Mouse (Mus musculus) heart, adult 10 weeks (tissue): ENCODE results near the gene Prph. TPM values are rescaled to one million over a fixed set of nuclear protein-coding genes. Genes with fewer than 3 reads are reported as not detected.

Experiments
- polyA plus RNA-seq: library from polyadenylated mRNA; stranded (reverse); fragments of 350-450 nt; fragmentation: Illumina TruSeq; extraction: RNeasy Lipid Tissue Mini Kit (QIAGEN cat#74804); gene quantifications from one replicate; pipeline ENCODE4 v1.2.3, GENCODE M21; 2014; ENCODE audit warnings: low read depth, low replicate concordance

The Prph gene
- 0.76 TPM for polyA plus RNA-seq

DNA sequence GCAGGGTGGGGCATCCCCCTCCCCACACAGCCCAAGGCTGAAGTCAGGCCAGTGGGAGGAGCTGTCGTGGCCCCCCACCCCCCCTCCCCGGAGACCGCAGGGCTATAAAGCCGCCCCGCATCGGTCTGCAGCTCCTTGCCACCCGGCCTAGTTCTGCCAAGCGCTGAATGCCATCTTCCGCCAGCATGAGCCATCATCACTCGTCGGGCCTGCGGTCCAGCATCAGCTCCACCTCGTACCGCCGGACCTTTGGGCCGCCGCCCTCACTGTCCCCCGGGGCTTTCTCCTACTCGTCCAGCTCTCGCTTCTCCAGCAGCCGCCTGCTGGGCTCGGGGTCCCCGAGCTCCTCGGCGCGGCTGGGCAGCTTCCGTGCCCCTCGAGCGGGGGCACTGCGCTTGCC is at the start of gene Prph:
Gene Prph, plus strand, starts transcription at position 135 of the 400 bp plus-strand sequence.

DNA sequence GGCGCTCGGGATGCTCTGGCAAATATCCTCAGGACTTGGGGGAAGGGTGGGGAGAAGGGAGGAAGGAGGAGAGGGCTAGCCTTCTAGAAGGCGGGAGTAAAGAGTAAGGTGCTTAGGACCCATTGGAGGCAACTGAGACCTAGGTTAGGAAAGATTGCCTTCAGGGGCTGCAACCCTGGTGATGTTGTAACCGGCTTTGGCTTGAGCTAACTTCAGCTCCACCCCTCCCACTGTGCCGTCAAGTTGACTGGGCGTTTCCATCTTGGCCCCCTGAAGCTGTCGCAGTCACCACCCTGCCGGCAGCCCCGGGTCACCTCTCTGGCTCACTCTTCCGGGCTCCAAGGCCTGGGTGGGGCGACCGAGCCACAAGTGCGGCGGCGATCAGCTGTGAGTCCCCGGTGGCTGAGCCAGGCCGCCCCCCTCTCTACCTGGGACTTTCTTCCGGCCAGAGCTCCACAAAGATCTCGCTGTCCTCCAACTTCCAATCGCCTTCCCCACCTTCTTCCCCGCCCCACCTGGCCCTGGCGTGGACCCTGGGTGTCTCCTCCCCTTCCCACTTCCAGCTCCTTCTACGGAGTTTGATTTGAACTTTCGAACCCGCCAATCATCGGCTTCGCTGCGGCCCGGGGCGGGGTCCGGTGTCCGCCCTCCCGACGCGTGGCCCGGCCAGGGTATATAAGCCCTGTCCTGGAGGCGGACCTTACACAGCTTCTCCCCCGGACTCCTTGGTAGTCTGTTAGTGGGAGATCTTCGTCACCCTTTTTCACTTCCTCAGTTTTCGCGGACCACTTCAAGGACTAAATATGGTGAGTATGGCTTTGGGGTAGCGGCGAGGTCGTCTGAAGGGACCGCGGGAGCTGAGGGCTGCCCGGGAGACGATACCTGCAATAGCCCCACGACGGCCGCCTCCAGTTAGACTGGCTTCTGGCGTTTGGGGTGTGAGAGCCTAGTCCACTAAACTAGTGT is 25.1 kb upstream of the Prph start, which contains the start of gene Tuba1c:
Gene Tuba1c, plus strand, starts transcription at position 273 of the 966 bp plus-strand sequence.

DNA sequence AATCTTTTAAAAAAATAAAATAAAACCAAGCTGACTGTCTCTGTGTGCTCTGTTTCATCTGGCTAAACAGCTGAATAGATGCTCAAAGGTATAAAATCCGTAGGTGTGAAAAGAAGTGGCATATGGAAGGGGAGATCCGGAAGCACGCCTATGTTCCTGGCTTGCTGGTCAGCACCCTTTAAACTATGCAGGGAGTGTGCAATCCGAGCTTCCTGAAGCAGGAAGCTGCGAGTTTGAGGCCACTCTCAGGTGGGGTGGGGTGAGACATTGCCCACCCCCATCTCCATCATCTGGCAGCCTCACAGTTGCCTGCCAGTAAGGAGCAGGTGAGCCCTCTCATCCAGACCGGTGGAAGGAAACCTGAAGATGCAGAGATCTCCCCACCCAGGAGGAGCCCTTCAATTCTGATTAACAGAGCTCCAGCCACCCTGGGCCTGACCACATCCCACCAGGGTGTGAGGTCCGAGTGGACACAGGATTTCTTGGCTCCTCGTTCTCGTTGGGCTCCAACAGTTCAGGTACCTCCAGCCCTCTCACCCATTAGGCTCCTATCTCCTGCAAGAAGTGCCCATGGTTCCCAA is 19.1 kb downstream of the Prph start, which contains the start of gene Troap:
Gene Troap, plus strand, starts transcription at position 557 of the 581 bp plus-strand sequence.

DNA sequence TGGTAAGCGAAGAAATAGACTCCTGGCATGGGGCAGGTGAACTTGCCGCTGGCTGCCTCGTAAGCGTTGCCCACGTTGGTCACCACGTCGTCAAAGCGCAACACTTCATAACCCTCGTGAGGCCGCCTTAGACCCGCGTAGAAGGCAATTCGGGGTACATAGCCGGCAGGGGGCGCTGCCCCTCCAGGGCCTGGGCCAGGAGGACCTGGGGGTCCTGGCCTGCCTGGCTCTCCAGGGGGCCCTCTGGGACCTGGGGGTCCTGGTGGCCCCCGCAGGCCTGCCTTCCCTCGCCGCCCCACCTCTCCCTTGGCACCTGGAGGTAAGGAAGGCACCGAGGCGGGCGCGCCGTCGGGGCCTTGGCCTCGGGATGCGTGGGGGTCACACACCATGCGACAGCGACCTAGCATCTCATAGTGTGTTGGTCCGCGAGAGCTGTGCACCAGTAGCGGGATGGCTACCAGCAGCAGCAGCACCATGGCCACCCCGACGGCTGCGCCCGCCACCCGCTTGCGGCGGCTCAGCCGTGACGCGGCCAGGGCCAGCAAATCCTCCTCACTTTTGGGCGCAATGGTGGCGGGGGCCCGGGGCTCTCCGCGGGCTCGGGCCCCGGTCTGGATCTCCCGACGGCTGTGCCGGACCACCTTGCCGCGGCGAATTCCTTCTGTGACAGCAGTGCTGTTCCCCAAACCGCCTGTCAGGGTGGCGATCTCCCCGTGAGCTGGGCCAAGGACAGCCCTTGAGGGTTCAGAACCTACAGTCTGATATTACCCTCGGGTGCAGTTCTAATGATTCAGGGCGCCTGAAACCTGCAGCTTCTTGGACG is 32.5 kb downstream of the Prph start, which contains the start of gene C1ql4:
Gene C1ql4, minus strand, starts transcription at position 565 of the 823 bp plus-strand sequence.

DNA sequence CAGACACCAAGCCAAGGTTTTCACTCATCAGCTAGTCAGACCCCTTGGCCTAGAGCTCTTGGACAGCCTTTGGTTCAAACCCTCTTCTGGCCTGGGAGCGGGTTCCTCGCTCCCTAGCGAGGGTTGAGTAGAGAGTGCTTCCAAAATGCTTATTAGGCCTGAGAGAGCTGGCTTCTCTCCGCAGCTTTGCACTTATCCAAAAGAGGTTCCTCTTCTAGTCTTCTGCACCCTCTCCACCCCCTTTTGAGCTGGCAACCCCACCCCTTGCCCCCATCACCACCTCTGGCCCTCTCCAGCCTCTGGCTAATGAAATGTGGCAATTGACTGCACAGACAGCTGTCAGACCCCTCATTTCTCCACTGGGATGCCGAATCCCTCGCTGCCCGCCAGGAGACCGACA is 37.9 kb downstream of the Prph start, which contains the start of gene Dnajc22:
Gene Dnajc22, plus strand, starts transcription at position 301 of the 400 bp plus-strand sequence.

Other genes with a start within 250 kb of the Prph start
- gene Ddn, start 245.7 kb upstream of the Prph start, polyA plus RNA-seq, result 0.24 TPM
- 136 TPM for gene Prkag1, start 223.7 kb upstream of the Prph start, polyA plus RNA-seq
- 24.0 TPM for gene Kmt2d, start 184.0 kb upstream of the Prph start, polyA plus RNA-seq
- gene Rhebl1, start 160.6 kb upstream of the Prph start, polyA plus RNA-seq, result 2.2 TPM
- 0.63 TPM for gene Dhh, start 156.6 kb upstream of the Prph start, polyA plus RNA-seq
- 13.2 TPM for gene Lmbr1l, start 136.9 kb upstream of the Prph start, polyA plus RNA-seq
- 260 TPM for gene Tuba1b, start 120.6 kb upstream of the Prph start, polyA plus RNA-seq
- not detected for gene Gm49450, start 101.6 kb upstream of the Prph start, polyA plus RNA-seq
- 126 TPM for gene Tuba1a, start 101.5 kb upstream of the Prph start, polyA plus RNA-seq
- 41.6 TPM for gene Tuba1c, start 25.3 kb upstream of the Prph start, polyA plus RNA-seq
- not detected for gene Troap, start 19.4 kb downstream of the Prph start, polyA plus RNA-seq
- not detected for gene C1ql4, start 32.6 kb downstream of the Prph start, polyA plus RNA-seq
- not detected for gene Dnajc22, start 38.0 kb downstream of the Prph start, polyA plus RNA-seq
- gene Spats2, start 70.7 kb downstream of the Prph start, polyA plus RNA-seq, result 5.8 TPM
- 0.10 TPM for gene Kcnh3, start 169.7 kb downstream of the Prph start, polyA plus RNA-seq
- 55.8 TPM for gene Mcrs1, start 196.8 kb downstream of the Prph start, polyA plus RNA-seq
- gene Prpf40b, start 239.9 kb downstream of the Prph start, polyA plus RNA-seq, result 37.3 TPM
- not detected for gene Fam186b, start 240.7 kb downstream of the Prph start, polyA plus RNA-seq